Mouse (Mus musculus): ENCODE results near the gene Hoxb7.

GRCm38 (mm10) chr11:96290705-96291355 is 4.4 kb downstream of the Hoxb7 start:
- TF ChIP-seq CTCF (IDR thresholded peaks at IDR 0.05; ENCODE audit: low read depth, low read length), result no peak
- no peak for TF ChIP-seq POLR2A (IDR thresholded peaks at IDR 0.05; ENCODE audit: borderline replicate concordance, low read depth, low read length)

Data from bone marrow macrophage, adult 2 months (primary cell).